Mouse (Mus musculus) kidney, embryonic 15.5 days (tissue): ENCODE data around the gene Hspa1l. TPM values are rescaled to one million over a fixed set of nuclear protein-coding genes. Genes with fewer than 3 reads are reported as not detected.
"Not testable (repeated sequence)": the region's sequence is repeated elsewhere in the genome, so short reads cannot be mapped to it uniquely, and the experiment has no call there.

Source experiments
- ATAC-seq: fragments of 200-750 bp; cut with Nextera tagmentation; replicated peaks from 2 replicates; pipeline ENCODE4 v1.8.0; 2017; ENCODE audit warnings: moderate TSS enrichment; ENCODE audit not compliant: low FRiP score
- H3K27ac ChIP-seq: fragments of 300-500 bp; sonication (generic); 2 replicates; pipeline ENCODE4 v1.5.1; 2015; ENCODE audit warnings: mild to moderate bottlenecking, inconsistent platforms
- H3K27me3 ChIP-seq: fragments of 300-500 bp; sonication (generic); 2 replicates; pipeline ENCODE4 v1.6.1; 2015; ENCODE audit warnings: inconsistent platforms
- H3K36me3 ChIP-seq: fragments of 300-500 bp; sonication (generic); 2 replicates; pipeline ENCODE4 v1.6.1; 2015; ENCODE audit warnings: inconsistent platforms
- H3K4me1 ChIP-seq: fragments of 300-500 bp; sonication (generic); 2 replicates; pipeline ENCODE4 v1.6.1; 2015; ENCODE audit warnings: inconsistent platforms
- H3K4me2 ChIP-seq: fragments of 300-500 bp; sonication (generic); 2 replicates; pipeline ENCODE4 v1.6.1; 2015; ENCODE audit warnings: moderate library complexity, mild to moderate bottlenecking, inconsistent platforms
- H3K4me3 ChIP-seq: fragments of 300-500 bp; sonication (generic); replicated peaks from 2 replicates; pipeline ENCODE4 v1.5.1; 2015; ENCODE audit warnings: mild to moderate bottlenecking, inconsistent platforms
- H3K9ac ChIP-seq: fragments of 300-500 bp; sonication (generic); 2 replicates; pipeline ENCODE4 v1.6.1; 2015; ENCODE audit warnings: mild to moderate bottlenecking, inconsistent platforms
- H3K9me3 ChIP-seq: fragments of 300-500 bp; sonication (generic); replicated peaks from 2 replicates; pipeline ENCODE4 v1.6.1; 2016; ENCODE audit warnings: inconsistent platforms
- WGBS: fragments of 180-500 bp; shearing (Covaris S2); methylation state at CpG from one replicate; pipeline ENCODE4 v1.1.7; 2015; ENCODE audit warnings: mixed read lengths; 5-methylcytosine and 5-hydroxymethylcytosine counted together
- polyA plus RNA-seq: library from polyadenylated mRNA; unstranded; fragments of >200 nt; fragmentation: Nextera tagmentation; extraction: Ambion mirVana; gene quantifications from 2 replicates; pipeline ENCODE4 v1.2.1, GENCODE M21; 2015

The Hspa1l gene
- polyA plus RNA-seq, 1 experiment from 2014 or later, result 1.6 TPM

DNA sequence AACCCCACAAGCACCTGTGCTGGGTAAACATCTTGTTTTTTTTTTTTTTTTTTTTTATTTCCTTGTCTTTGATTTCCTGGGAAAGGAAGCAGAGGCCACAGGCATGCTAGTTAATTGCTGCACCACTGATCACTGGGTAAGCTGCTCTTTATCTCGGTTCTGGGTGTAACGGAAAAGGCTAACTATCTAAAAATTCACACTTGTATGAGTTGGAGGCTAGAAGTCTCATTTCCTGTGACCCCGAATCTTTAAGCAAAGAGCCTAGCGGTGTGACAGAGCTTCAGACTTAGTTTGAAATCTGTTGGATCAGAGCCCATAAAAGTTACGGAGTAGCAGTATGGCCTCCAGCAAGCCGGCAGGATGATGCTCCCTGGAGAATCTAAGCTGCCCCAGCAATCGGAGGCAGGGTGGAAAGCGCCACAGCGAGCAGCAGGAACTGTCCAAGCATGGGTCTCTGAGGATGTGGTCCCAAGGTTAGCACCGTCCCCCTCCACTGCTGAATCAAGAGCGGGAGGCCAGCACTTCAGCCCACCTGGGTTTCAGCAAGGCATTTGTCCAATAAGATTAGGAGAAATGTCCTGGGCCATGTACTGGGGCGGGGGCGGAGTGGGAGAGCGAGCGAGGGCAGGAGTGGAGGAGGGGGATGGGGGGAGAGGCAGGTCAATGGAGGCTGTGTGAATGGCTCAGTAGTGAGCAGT, 31.0 kb upstream of the Hspa1l start:
- Histone ChIP-seq H3K4me2 (peak overlapping the region; percentile 61), H3K27ac (peak overlapping the region; percentile 84), H3K9me3 (no peaks in the 10 kb centered on the region), H3K4me1 (peaks cover 16% of the 10 kb centered on the region), H3K36me3 (0 out of 2 replicates have a peak, but pooled peaks cover 2% of the 10 kb centered on the region), H3K4me3 (peak overlapping the region; percentile 38), H3K27me3 (no peaks in the 10 kb centered on the region), H3K9ac (peak overlapping the region; percentile 19)
- 4% methylated on average over 15 of the region's 15 CpGs for WGBS
- peak; percentile 68 for ATAC-seq

DNA sequence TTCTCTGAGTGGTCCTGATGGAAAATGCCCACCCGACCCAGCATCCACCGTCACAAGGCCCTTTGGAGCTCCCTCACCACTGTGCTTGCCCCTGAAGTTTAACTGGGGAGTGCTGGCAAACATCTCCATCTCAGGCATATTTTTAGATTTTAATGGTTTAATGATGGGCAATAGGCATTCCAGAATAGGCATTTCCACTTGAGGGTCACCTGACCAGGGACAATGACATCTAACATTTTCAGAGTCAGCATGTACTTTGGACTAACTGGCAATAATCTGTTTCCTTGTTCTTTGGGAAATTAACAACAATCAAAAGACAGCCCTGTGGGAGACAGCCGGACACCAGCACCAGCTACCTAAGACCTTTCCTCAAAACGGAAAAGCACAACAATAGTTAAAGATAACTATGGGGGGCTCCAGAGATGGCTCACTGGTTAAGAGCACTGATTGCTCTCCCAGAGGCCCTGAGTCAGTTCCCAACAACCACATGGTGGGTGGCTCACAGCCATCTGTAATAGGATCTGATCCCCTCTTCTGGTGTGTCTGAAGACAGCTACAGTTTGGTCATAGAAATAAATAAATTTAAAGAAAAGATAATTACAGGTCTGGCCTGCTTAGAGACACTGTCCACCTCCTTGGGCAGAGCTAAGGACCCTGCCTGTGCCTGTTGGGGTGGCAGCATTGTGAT, 29.2 kb upstream of the Hspa1l start:
- no peak overlapping the region for H3K4me2 ChIP-seq
- no peak overlapping the region for H3K4me3 ChIP-seq
- no peak for ATAC-seq
- WGBS, result 83% methylated on average over 4 of the region's 4 CpGs
- no peak overlapping the region for H3K9ac ChIP-seq
- no peaks in the 10 kb centered on the region for H3K9me3 ChIP-seq
- peaks cover 16% of the 10 kb centered on the region for H3K4me1 ChIP-seq
- H3K36me3 ChIP-seq, result no peaks in the 10 kb centered on the region
- no peaks in the 10 kb centered on the region for H3K27me3 ChIP-seq
- H3K27ac ChIP-seq, result no peak overlapping the region

DNA sequence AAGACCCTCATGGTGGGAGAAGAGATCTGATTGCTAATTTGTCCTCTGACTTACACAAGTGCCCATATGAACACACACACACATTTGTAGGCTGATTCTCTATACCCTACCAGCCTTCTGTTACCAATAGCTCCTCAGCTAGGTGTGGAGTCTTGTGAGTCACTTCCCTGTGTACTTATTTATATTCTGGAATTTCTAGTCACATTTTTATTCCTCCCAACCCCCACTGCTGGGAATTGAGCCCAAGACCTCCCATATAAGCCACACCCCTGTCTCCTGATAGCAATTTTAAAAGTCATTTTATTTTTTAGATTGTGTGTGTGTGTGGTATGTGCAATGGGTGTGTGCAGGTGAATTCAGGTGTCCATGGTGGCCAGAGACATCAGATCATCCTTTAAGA, 28.1 kb upstream of the Hspa1l start:
- no peak overlapping the region for H3K4me2 ChIP-seq
- ATAC-seq, result no peak
- no peak overlapping the region for H3K4me3 ChIP-seq
- H3K27ac ChIP-seq, result 0 out of 2 replicates have a peak overlapping the region, but pooled peaks have one; percentile 29
- peaks cover 1% of the 10 kb centered on the region for H3K36me3 ChIP-seq
- no peaks in the 10 kb centered on the region for H3K9me3 ChIP-seq
- no peak overlapping the region for H3K9ac ChIP-seq
- peaks cover 16% of the 10 kb centered on the region for H3K4me1 ChIP-seq
- H3K27me3 ChIP-seq, result no peaks in the 10 kb centered on the region

- no peak overlapping the region for H3K4me3 ChIP-seq
- H3K27me3 ChIP-seq, result no peaks in the 10 kb centered on the region
- no peak for ATAC-seq
- H3K36me3 ChIP-seq, result peaks cover 22% of the 10 kb centered on the region
- H3K4me2 ChIP-seq, result no peak overlapping the region
- no peak overlapping the region for H3K9ac ChIP-seq
- no peaks in the 10 kb centered on the region for H3K9me3 ChIP-seq
- H3K27ac ChIP-seq, result peak overlapping the region; percentile 14; the same call in 1 of the 2 replicates
- H3K4me1 ChIP-seq, result peaks cover 26% of the 10 kb centered on the region
- 86% methylated on average over 5 of the region's 5 CpGs for WGBS
Measured at GRCm38 (mm10) chr17:34946486-34947140, 25.9 kb upstream of the Hspa1l start.

- H3K36me3 ChIP-seq, result peaks cover 22% of the 10 kb centered on the region
- H3K4me2 ChIP-seq, result no peak overlapping the region
- no peak overlapping the region for H3K4me3 ChIP-seq
- H3K4me1 ChIP-seq, result peaks cover 21% of the 10 kb centered on the region
- H3K9me3 ChIP-seq, result no peaks in the 10 kb centered on the region
- no peak overlapping the region for H3K9ac ChIP-seq
- WGBS, result 30% methylated on average over 8 of the region's 8 CpGs
- no peak for ATAC-seq
- H3K27me3 ChIP-seq, result no peaks in the 10 kb centered on the region
- 0 out of 2 replicates have a peak overlapping the region, but pooled peaks have one; percentile 69 for H3K27ac ChIP-seq
Measured at GRCm38 (mm10) chr17:34947606-34948005, 24.9 kb upstream of the Hspa1l start.

GRCm38 (mm10) chr17:34948721-34949552, 23.6 kb upstream of the Hspa1l start:
- H3K4me3 ChIP-seq, H3K9me3 ChIP-seq, H3K27me3 ChIP-seq, H3K4me2 ChIP-seq, ATAC-seq, H3K9ac ChIP-seq: not testable (repeated sequence)
- Histone ChIP-seq H3K4me1 (peaks cover 25% of the 10 kb centered on the region), H3K27ac (peak overlapping the region; percentile 93), H3K36me3 (peaks cover 22% of the 10 kb centered on the region)
- WGBS, result 61% methylated on average over 9 of the region's 9 CpGs

GRCm38 (mm10) chr17:34949553-34949969, 22.9 kb upstream of the Hspa1l start:
- Histone ChIP-seq H3K36me3 (peaks cover 22% of the 10 kb centered on the region), H3K27me3 (no peaks in the 10 kb centered on the region), H3K9me3 (no peaks in the 10 kb centered on the region), H3K9ac (no peak overlapping the region), H3K27ac (peak overlapping the region; percentile 93), H3K4me2 (no peak overlapping the region), H3K4me3 (no peak overlapping the region), H3K4me1 (peaks cover 20% of the 10 kb centered on the region)
- 48% methylated on average over 4 of the region's 4 CpGs for WGBS
- ATAC-seq, result no peak

DNA sequence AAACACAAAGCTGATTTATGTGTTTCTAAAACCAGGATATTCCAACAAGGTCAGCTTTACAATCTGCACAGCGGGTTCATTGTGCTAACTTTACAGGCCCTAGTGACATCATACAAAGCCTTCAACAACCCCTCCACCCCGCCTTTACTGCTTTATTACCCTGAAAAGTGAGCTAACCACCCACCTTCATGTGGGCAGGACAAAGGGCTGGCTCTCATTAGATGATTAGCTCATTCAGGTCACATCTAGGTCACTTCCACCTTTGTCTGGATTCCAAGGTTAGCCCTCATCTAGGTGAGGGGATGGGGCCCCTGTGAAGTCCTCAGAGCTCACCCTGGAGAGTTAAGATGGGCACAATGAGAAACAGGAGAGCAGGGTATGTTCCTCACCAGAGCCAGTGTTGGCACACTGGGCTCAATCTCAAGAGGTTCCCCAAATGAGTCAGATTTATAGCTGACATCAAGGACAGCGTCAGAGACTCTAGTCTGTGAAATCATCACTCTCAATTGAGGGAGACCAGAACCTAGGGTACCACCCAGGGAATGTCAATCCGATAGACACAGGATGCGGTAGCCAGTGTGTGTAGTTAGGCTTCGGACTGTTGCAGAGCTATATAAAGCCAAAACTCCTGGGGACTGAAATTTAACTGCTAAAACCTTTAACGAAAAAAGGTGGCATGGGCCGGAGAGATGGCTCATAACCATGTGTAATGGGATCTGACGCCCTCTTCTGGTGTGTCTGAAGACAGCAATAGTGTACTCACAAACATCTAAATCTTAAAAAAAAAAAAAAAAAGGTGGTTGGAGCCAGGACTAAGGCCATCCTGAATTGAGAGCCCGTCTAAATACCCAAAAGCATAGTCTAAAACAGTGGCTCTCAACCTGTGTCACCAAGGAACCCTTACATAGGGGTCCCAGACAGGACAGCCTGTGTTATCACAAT, 21.7 kb upstream of the Hspa1l start:
- Histone ChIP-seq H3K9me3 (no peaks in the 10 kb centered on the region), H3K27me3 (peaks cover 8% of the 10 kb centered on the region; the same call in 1 of the 2 replicates), H3K36me3 (peaks cover 22% of the 10 kb centered on the region), H3K4me2 (peak overlapping the region; percentile 82), H3K4me1 (peaks cover 18% of the 10 kb centered on the region), H3K27ac (peak overlapping the region; percentile 93), H3K4me3 (peak overlapping the region; percentile 98), H3K9ac (peak overlapping the region; percentile 91)
- ATAC-seq, result no peak
- 17% methylated on average over 10 of the region's 10 CpGs for WGBS

- H3K9ac ChIP-seq, result peak overlapping the region; percentile 91
- no peak; the same call in 1 of the 2 replicates for ATAC-seq
- 1% methylated on average over 29 of the region's 29 CpGs for WGBS
Measured at GRCm38 (mm10) chr17:34951636-34952377, 20.7 kb upstream of the Hspa1l start.

GRCm38 (mm10) chr17:34952378-34953040, 20.0 kb upstream of the Hspa1l start:
- Histone ChIP-seq H3K4me2 (peak overlapping the region; percentile 82), H3K4me3 (peak overlapping the region; percentile 98), H3K27ac (peak overlapping the region; percentile 93), H3K36me3 (peaks cover 22% of the 10 kb centered on the region), H3K9ac (peak overlapping the region; percentile 91), H3K9me3 (no peaks in the 10 kb centered on the region), H3K27me3 (peaks cover 8% of the 10 kb centered on the region; the same call in 1 of the 2 replicates), H3K4me1 (peaks cover 18% of the 10 kb centered on the region)
- ATAC-seq, result peak; percentile 78
- under 1% methylated on average over 23 of the region's 23 CpGs for WGBS

More at GRCm38 (mm10) chr17:34951636-34952377, 20.7 kb upstream of the Hspa1l start:
- peak overlapping the region; percentile 93 for H3K27ac ChIP-seq
- no peaks in the 10 kb centered on the region for H3K9me3 ChIP-seq
- H3K27me3 ChIP-seq, result peaks cover 8% of the 10 kb centered on the region; the same call in 1 of the 2 replicates
- peaks cover 18% of the 10 kb centered on the region for H3K4me1 ChIP-seq
- peaks cover 22% of the 10 kb centered on the region for H3K36me3 ChIP-seq
- peak overlapping the region; percentile 82 for H3K4me2 ChIP-seq
- peak overlapping the region; percentile 98 for H3K4me3 ChIP-seq
